Mouse (Mus musculus) frontal cortex, adult (tissue): ENCODE data around the gene Anxa6.
A peak's percentile ranks its signal among the peaks of the same experiment; 100 is the strongest.

Experiments used
- ATAC-seq: cut with Nextera tagmentation; 2 replicates; pipeline ENCODE4 v1.9.2; 2017; ENCODE audit warnings: mild to moderate bottlenecking, moderate library complexity, mixed read lengths; ENCODE audit not compliant: low TSS enrichment

The Anxa6 gene

DNA sequence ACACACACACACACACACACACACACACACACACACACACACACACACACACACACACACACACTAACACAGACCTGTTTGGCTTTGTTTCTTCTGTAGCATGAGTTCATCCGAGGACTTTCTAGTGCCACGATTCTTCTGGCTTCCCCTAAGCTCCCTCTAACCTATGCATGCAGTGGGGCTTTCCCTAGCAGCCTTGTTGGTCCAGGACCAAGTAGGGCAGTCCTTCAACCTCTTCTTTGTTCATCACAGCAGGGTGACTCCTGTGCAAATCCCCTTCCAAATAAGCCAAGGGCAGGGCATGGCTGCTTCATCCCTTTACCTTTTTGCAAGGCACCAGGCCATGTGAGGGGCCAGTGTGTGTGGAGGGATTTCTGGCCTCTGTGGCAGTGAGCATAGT is 34.5 kb downstream of the Anxa6 start:
- ATAC-seq: no peak

DNA sequence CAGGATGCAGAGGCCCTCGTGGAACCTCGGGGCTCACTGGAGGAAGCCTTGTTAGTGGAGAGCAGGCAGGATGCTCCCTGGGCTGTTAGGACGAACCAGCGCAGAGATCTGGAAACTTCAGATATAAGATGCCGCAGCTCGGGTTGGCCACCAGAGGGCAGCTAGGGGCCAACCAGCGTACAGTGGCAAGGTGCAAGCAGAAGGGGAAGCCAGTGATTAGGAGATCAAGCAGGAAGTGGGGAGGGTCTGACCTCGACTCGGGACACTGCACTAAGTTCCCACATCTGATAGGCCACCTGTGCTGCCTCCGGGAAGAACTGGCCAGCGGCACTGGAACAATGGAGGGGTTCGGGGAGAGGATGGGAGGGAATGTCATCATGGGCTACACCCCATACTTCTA is 35.0 kb downstream of the Anxa6 start:
- peak; percentile 81; the same call in 1 of the 2 replicates for ATAC-seq

DNA sequence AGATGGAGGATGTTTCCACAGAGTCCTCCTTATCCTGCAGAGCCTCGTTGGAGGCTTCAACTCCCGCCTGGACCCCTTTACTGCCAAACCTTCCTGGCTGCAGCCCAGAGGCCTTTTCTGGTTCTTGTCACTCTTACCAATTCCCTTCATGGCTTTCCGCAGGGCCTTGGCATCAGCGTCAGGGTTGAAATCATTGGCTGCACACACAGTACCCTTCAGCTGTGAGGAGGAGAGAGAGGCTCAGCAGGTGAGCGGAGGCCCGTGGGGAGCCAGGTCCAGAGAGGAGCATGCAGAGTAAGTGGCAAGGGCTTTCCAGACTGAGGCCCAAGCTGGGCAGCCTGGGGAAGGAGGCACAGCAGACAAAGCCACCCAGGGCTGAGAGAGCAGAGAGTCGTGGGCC is 37.1 kb downstream of the Anxa6 start:
- ATAC-seq: no peak

DNA sequence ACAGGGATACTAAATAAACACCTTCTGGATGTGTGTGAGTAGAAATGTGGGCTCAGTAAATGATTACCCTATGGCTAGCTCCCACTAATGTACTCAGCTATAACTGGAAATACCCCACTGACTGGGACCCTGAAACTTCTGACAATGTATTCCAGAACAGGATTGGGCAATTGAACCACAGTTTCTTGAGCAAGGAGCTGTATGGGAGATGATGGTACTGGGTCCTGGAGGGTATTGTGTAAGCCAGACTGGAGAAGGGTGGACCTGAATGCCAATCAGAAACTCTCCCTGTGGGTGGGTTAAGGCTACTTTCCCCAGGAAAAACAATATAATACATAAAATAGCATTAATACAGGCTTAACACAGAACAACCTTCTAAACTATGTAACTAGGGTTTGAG is 43.3 kb downstream of the Anxa6 start:
- ATAC-seq: no peak

DNA sequence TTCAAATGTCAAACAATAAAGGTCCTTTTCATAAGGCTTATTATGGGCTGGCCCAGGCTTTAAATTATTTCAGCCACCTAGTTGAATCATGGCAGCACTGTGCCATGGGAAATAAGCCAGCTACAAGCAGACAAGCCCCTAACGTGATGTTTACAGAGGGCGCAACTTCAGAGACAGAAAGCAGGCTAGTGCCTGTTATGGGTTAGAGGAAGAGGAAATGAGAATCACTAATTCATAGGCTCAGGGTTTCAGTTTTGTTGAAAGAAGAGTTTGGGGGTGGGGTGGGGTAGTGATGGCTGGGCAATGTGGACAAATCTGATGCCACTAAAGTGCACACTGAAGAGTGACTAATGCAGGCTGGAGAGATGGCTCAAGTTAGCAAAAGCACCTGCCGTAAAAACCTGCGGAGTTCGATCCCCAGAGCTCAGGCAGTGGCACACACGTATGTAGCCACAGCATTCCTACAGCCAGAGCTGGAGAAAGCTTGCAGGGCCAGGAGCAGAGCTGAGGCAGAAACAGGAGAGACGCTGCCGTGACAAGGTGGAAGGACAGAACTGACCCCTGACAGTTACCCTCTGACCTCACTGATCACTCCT is 44.4 kb downstream of the Anxa6 start:
- ATAC-seq: no peak

DNA sequence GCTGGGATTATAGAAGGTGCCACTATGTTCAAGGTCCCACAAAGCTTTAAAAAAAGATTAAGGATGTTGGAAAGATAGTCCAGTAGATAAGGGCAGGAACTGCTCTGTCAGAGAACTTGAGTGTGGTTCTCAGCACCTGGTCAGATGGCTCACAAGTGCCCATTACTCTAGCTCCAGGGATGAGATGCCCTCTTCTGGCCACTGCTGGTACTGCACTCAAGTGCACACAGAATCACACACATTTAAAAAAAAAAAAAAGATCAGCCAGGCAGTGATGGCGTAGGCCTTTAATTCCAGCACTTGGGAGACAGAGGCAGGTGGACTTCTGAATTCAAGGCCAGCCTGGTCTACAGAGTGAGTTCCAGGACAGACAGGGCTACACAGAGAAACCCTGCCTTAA is 45.3 kb downstream of the Anxa6 start:
- no peak for ATAC-seq

DNA sequence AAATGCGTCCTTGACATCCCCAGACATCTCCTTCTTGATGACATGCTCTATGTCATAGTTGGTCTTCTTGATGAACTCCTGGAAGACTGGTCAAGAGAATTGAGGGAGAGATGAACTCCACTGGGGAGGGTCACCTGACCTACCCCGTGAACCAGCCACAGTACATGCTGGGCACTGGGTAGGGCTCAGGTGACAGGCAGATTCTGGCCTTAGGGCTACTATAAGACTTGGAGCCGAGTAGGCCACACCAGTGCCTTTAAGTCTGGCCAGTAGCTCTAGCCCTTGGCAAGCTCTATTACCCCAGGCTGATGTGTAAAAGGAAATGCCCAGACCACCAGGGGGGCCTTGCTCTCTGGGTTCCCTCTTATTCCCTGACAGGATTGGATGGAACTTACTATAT is 48.2 kb downstream of the Anxa6 start:
- no peak for ATAC-seq

DNA sequence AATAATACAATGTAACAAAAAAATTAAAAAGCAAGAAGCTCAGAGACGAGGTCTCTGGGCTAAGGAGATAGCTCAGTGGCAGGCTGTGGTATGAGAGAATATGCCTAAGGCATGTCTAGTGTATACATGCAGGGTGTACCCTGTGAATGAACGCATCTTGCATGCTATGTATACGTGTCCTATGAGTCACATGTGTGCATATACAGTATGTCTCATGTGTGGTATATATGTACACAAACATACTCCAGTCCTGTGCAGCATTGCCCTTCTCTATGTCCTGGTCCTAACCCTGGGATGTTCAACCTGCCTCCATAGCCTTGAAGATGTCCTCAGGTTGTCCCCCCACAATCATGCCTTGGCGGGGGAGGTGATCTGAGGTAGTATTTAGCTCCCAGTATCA is 48.7 kb downstream of the Anxa6 start:
- peak; percentile 39 for ATAC-seq

DNA sequence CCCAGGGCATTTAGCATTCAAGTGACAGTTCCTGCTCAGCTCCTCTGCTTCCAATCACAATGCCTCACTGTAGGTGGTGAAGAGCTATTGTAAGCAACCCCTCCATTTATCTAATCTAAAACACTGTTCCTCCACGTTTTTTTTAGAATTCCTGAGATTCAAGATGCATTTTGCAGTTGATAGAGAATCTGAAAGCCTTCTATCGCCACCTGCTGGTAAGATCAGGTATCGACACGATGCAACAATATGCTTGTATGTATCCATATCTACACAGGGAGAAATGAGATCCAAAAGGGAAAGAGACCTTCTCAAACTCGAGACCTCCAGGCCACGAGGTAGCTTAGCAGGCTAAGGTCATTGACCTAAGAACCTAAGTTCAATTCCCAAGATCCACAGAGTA is 49.2 kb downstream of the Anxa6 start:
- ATAC-seq: peak; percentile 80

DNA sequence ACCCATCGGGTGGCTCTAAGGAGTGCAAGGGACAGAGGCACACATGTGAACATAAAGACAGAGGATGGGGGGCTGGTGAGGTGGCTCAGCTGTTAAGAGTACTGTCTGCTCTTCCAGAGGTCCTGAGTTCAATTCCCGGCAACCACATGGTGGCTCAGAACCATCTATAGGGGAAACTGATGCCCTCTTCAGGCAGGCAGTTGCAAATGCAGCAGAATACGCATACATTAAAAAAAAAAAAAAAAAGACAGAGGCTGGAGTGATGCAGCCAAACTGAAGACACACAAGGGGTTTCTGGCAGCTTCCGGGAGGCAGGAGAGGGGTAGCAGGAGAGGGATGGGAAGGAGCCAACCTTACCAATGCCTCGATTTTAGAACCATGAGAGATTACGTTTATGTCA is 50.7 kb downstream of the Anxa6 start:
- no peak for ATAC-seq

DNA sequence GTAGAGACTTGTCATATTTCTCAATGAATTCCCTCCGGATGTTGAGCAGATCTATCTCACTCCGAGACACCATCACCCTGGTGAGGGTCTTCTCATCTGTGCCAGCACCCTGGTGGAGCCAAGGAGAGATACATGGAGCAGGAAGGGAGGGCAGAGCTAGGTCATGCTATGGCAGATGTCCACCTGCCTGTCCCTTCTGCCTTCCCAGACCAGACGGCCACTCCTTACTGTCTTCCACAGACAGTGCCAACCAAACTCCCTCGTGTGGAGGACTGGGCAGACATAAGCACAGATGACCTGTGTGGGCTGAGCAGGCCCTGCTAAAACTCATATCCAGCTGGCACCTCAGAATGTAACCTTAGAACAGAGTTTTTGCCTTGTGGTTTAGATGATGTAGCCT is 51.6 kb downstream of the Anxa6 start:
- no peak for ATAC-seq

DNA sequence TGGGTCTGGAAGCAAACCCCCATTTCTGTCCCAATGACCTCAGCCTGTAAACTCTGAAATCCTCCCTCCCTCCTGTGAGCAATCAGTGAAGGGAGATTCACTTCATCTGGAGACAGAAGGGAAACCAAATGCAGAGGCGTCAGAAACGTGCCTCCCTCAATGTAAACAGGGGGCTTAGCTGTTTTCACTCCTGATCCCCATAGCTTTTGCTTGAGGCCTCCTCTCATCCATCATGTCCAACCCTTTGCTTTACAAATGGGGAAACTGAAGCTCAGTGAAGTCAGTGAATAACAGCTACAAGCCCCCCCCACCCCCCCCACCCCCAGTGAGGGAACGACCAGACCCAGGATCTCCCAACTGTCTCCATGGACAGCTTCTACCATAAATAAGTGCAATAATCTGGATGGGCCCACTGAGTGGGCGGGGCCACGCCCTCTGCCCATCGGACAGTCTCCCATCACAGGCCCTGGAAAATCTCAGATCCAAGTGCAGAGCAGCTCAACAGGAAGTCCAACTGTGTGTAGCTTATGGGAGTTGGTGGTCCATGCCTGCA is 55.8 kb downstream of the Anxa6 start:
- ATAC-seq: no peak

DNA sequence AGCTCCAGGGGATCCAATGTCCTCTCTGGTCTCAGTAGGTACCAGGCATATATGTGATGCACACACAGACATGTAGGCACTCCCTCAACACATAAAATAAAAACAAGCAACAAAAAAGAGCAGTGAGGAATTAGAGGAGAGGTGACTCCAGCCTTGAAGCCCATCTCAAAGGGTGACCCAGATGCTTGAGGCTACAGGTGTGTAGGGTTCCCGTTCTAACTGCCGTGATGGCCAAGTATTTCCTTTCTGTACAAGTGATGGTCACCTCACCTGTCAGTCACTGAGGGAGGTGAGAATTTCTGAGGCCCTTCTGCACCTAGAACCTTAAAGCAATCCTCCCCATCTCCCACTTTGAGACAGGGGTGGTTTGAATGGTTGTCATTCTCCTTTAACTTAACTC is 56.9 kb downstream of the Anxa6 start:
- ATAC-seq: no peak

DNA sequence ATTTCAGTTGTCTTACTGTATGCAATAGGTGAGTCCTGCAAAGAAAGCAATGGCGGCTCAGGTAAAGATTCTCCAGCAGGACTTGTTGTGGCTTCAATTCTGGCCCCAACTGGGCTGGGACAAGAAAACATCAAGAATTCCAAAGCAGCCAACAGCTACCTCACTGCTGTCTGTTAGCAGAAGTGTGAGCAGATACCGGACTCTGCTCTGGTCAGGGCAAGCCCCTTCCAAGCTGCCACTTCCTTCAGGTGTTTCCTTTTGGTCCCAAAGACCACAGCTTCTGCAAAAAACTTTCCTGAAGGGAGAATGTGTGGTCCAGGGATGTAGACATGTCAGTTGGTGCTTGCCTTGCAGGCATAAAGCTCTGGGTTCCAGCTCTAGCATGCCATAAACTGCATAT is 57.5 kb downstream of the Anxa6 start:
- no peak for ATAC-seq

DNA sequence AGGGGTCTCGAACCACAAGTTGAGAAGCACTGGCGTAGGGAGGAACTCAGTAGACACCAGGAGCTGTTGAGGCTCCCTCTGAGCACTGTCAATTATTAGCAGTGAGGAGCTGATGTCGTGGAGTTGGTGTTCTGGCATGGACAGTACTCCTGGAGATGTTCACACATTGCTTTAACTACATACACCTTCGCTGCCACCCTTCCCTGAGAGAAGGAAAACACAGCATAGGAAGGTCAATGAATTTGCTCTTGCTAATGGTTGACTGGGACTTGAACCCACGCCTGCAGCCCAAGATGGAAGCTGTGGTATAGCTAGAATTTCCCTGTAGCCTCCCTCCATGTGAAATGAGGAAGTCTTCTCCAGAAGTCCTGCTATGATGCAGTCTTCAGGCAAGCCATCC is 57.9 kb downstream of the Anxa6 start:
- no peak for ATAC-seq

DNA sequence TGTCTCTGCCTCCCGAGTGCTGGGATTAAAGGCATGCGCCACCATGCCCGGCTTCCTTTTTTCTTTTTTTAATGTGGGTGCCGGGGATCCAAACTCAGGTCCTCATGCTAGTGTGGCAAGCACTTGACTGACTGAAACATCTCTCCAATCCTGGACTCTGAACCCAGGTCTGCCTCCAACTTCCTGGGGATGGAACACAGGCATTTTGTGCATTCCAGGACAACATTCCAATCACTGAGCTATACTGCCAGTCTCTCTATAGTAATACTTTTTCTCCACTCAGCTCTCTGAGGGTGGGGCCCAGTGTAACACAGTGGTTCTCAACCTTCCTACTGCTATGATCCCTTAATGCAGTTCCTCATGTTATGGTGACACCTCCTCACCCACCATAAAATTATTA is 58.6 kb downstream of the Anxa6 start:
- ATAC-seq: no peak

DNA sequence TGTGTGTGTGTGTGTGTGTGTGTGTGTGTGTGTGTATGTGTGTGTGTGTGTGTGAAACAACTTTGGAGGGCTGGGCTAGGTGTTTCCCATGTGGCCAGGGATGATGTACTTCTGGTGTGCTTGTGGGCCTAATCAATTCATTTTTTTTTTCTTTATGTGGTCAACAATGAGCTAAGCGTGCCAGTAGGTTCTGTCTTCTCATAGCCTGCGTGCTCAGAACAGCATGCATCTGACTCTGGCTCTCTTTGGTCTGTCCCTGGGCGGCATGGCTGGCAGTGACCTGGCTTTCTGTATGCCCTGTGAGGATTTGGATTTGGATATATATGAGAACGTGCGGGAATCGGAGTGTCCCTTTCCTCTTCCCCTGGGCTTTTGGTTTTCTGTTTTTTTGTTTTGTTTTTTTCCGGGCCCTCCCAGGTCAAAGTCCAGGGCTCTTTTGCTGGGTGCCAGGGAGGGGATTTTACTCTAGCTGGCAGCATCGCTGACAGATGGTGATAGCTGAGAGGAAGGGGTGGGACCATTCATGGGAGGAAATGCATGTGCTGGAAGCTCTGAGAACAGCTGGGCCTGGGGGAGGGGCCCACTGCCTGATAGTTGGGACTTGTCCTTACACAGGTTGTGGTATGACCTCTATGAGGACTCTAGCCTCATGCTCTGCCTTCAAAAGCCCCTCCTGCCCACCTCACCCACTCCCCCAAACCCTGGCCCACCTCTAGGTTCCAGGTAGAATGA is 59.6 kb downstream of the Anxa6 start:
- ATAC-seq: no peak

DNA sequence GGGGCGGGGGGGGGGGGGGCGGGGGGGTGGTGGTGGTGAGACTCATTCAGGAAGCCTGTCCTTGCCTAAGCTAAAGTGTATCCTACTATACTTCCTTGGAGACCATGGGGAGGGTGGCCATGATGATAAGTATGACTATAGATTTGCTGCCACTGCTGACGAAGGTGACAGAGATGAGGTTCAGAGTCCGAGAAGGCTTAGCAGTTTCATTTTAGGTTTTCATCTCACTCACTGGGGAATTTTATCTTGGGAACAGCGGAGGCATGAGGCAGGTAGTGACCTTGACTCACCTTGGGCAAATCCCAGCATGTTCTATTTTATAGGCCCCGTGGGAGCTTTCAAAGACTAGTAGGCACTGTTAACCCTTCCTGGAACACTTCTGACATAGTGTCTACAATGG is 60.5 kb downstream of the Anxa6 start:
- ATAC-seq: no peak

DNA sequence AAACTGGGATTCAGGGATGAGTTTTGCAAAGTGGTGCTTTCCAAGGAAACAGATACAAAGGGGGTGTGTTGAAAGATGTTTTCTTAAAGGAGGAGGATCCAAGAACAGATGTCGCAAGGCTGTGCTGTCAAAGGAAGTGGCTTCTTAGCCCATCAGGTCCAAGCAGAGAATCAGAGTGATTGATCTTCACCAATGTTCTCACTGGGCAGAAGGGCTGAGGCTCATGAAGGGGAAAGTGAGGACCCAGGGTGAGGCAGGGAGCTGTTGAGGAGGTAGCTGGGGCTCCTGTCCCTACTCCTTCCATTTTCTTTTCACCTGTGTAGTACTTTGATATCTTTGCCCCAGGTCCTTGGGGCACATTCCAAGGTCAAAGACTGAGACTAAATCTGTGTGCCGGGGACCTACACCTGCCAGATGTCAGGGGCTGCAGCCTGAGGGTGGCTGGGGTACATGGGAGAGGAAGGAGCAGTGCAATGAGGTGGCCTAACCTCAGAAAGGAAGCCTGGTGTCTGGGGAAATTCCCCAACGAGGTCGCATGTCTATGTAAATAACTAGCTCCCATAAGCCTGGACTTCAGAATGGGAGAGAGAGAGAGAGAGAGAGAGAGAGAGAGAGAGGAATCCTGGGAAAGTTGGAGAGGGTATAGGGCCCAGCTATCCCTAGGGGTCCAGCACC is 61.1 kb downstream of the Anxa6 start:
- ATAC-seq: no peak

DNA sequence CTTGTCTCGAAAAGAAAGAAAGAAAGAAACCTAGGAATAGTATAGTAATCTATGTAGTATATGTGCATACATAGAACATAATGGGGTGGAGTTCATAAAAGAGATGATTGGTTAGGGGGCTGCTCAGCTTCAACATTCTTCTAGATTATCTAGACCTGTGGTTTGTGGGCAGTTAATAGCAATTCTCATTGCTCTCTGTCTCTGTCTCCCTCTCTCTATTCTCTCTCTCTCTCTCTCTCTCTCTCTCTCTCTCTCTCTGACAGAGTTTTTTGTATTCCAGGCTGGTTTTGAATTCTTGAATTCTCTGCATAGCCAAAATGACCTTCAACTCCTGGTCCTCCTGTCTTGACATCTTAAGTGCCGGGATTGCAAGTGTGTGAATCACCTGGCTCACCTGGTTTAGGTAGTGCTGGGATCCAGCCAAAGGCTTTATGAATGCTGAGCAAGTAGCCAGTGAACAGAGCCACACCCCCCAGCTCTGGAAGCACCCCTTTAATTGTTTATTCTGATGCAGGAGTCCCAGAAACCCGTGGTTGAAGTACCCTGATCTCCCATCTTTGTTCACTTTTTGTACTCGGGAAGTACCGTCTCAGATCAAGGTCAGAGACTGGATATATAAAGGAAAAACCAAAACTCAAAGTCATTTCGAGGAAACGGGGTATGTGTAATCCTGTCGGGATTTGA is 61.7 kb downstream of the Anxa6 start:
- no peak for ATAC-seq

DNA sequence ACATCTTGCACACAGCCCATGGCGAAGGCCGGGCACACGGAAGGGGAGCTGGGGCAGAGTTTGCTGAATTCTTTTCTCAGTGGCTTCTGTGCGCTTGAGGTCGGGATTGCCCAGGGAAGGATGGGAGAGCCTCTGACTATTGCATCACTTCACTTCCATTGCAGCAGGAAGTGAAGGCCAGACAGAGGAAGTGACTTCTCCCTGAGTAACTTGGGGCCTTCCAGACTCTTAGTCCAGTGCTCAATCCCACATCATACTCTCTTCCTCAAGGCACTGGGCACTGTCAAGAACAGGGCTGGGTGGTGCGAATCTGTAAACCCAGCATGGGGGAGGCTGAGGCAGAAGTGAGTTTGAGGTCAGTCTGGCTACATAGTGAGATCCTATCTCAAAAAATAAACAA is 68.0 kb downstream of the Anxa6 start:
- ATAC-seq: no peak

DNA sequence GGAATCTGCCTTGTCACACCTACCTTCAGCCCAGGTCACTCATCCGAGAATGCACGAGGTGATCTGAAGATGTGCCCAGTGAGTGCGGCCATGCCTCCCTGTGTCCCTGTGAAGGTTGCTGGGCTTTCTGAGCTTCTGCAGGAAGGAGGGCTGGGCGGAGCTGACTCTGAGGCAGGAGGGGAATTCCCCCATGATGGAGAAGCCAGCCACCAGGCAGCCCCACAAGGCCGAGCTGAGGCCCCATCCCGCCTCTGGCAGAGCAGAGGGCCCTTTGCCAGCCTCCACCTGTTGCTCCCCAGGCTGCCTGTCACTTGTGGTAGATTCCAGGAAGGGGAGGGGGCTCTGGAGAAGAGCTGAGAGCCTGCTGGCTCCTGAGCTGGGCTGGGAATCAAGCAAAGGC is 70.4 kb downstream of the Anxa6 start, which contains the start of gene Tnip1:
Tnip1 (minus strand) TSS at position 108 of the 400 bp plus-strand sequence.
- no peak for ATAC-seq
